Mouse (Mus musculus): ENCODE measurements around the gene Dnm2. TPM values are rescaled to one million over a fixed set of nuclear protein-coding genes. Genes with fewer than 3 reads are reported as not detected.

The Dnm2 gene
- polyA plus RNA-seq, 1 experiment = 67.9 TPM

GRCm38 (mm10) chr9:21403745-21404144, 21.0 kb upstream of the Dnm2 start:
- Histone ChIP-seq H3K4me3 (ENCODE audit: insufficient read depth, low read length) (no peak overlapping the region), H3K4me1 (ENCODE audit: control insufficient read depth, insufficient read depth, low read length) (no peaks in the 10 kb centered on the region), H3K27ac (ENCODE audit: insufficient read depth, low read length) (no peak overlapping the region)
- TF ChIP-seq CTCF (IDR thresholded peaks at IDR 0.05; ENCODE audit: extremely low read depth, insufficient read depth, low read length) = no peak
- no peak for TF ChIP-seq POLR2A (IDR thresholded peaks at IDR 0.05; ENCODE audit: extremely low read depth, insufficient read depth, low read length)

GRCm38 (mm10) chr9:21405525-21405924, 19.2 kb upstream of the Dnm2 start:
- Histone ChIP-seq H3K27ac (ENCODE audit: insufficient read depth, low read length) (no peak overlapping the region), H3K4me3 (ENCODE audit: insufficient read depth, low read length) (no peak overlapping the region), H3K4me1 (ENCODE audit: control insufficient read depth, insufficient read depth, low read length) (no peaks in the 10 kb centered on the region)
- no peak for TF ChIP-seq POLR2A (IDR thresholded peaks at IDR 0.05; ENCODE audit: extremely low read depth, insufficient read depth, low read length)
- no peak for TF ChIP-seq CTCF (IDR thresholded peaks at IDR 0.05; ENCODE audit: extremely low read depth, insufficient read depth, low read length)

GRCm38 (mm10) chr9:21407951-21408350, 16.8 kb upstream of the Dnm2 start:
- Histone ChIP-seq H3K4me1 (ENCODE audit: control insufficient read depth, insufficient read depth, low read length) (no peaks in the 10 kb centered on the region), H3K27ac (ENCODE audit: insufficient read depth, low read length) (no peak overlapping the region), H3K4me3 (ENCODE audit: insufficient read depth, low read length) (no peak overlapping the region)
- TF ChIP-seq POLR2A (IDR thresholded peaks at IDR 0.05; ENCODE audit: extremely low read depth, insufficient read depth, low read length) = no peak
- TF ChIP-seq CTCF (IDR thresholded peaks at IDR 0.05; ENCODE audit: extremely low read depth, insufficient read depth, low read length) = no peak

- H3K4me1 ChIP-seq (ENCODE audit: control insufficient read depth, insufficient read depth, low read length) = no peaks in the 10 kb centered on the region
- H3K4me3 ChIP-seq (ENCODE audit: insufficient read depth, low read length) = no peak overlapping the region
- no peak overlapping the region for H3K27ac ChIP-seq (ENCODE audit: insufficient read depth, low read length)
- TF ChIP-seq CTCF (IDR thresholded peaks at IDR 0.05; ENCODE audit: extremely low read depth, insufficient read depth, low read length) (no peak), POLR2A (IDR thresholded peaks at IDR 0.05; ENCODE audit: extremely low read depth, insufficient read depth, low read length) (no peak)
Observed at GRCm38 (mm10) chr9:21408624-21409023, 16.1 kb upstream of the Dnm2 start.

- no peak overlapping the region for H3K27ac ChIP-seq (ENCODE audit: insufficient read depth, low read length)
- no peak overlapping the region for H3K4me3 ChIP-seq (ENCODE audit: insufficient read depth, low read length)
- no peaks in the 10 kb centered on the region for H3K4me1 ChIP-seq (ENCODE audit: control insufficient read depth, insufficient read depth, low read length)
- TF ChIP-seq POLR2A (IDR thresholded peaks at IDR 0.05; ENCODE audit: extremely low read depth, insufficient read depth, low read length) (no peak), CTCF (IDR thresholded peaks at IDR 0.05; ENCODE audit: extremely low read depth, insufficient read depth, low read length) (peak; percentile 87)
Observed at GRCm38 (mm10) chr9:21409592-21410317, 15.0 kb upstream of the Dnm2 start.

- TF ChIP-seq POLR2A (IDR thresholded peaks at IDR 0.05; ENCODE audit: extremely low read depth, insufficient read depth, low read length) = peak; percentile 83
- TF ChIP-seq CTCF (IDR thresholded peaks at IDR 0.05; ENCODE audit: extremely low read depth, insufficient read depth, low read length) = no peak
- peak within 1 kb of the TSS; percentile 49 for H3K4me3 ChIP-seq (ENCODE audit: insufficient read depth, low read length)
- H3K27ac ChIP-seq (ENCODE audit: insufficient read depth, low read length) = no peak within 1 kb of the TSS
- H3K4me1 ChIP-seq (ENCODE audit: control insufficient read depth, insufficient read depth, low read length) = no peaks in the 10 kb centered on the region
Observed at GRCm38 (mm10) chr9:21411669-21412550, 12.8 kb upstream of the Dnm2 start, which contains the start of gene Qtrt1. Gene Qtrt1, plus strand, starts transcription at chr9:21411837.

- H3K27ac ChIP-seq (ENCODE audit: insufficient read depth, low read length) = no peak overlapping the region
- no peak for TF ChIP-seq POLR2A (IDR thresholded peaks at IDR 0.05; ENCODE audit: extremely low read depth, insufficient read depth, low read length)
- no peak for TF ChIP-seq CTCF (IDR thresholded peaks at IDR 0.05; ENCODE audit: extremely low read depth, insufficient read depth, low read length)
- H3K4me3 ChIP-seq (ENCODE audit: insufficient read depth, low read length) = no peak overlapping the region
- H3K4me1 ChIP-seq (ENCODE audit: control insufficient read depth, insufficient read depth, low read length) = no peaks in the 10 kb centered on the region
Observed at GRCm38 (mm10) chr9:21417866-21418265, 6.8 kb upstream of the Dnm2 start.

- H3K4me3 ChIP-seq (ENCODE audit: insufficient read depth, low read length) = no peak overlapping the region
- TF ChIP-seq CTCF (IDR thresholded peaks at IDR 0.05; ENCODE audit: extremely low read depth, insufficient read depth, low read length) (no peak), POLR2A (IDR thresholded peaks at IDR 0.05; ENCODE audit: extremely low read depth, insufficient read depth, low read length) (no peak)
- H3K4me1 ChIP-seq (ENCODE audit: control insufficient read depth, insufficient read depth, low read length) = no peaks in the 10 kb centered on the region
- H3K27ac ChIP-seq (ENCODE audit: insufficient read depth, low read length) = no peak overlapping the region
Observed at GRCm38 (mm10) chr9:21419646-21420045, 5.1 kb upstream of the Dnm2 start.

GRCm38 (mm10) chr9:21425556-21425945, 843 bp downstream of the Dnm2 start:
- Histone ChIP-seq H3K27ac (ENCODE audit: insufficient read depth, low read length) (no peak overlapping the region), H3K4me3 (ENCODE audit: insufficient read depth, low read length) (peak overlapping the region; percentile 77), H3K4me1 (ENCODE audit: control insufficient read depth, insufficient read depth, low read length) (peaks cover 19% of the 10 kb centered on the region)
- TF ChIP-seq POLR2A (IDR thresholded peaks at IDR 0.05; ENCODE audit: extremely low read depth, insufficient read depth, low read length) (no peak), CTCF (IDR thresholded peaks at IDR 0.05; ENCODE audit: extremely low read depth, insufficient read depth, low read length) (no peak)
